Mouse (Mus musculus) megakaryocyte, embryonic 14.5 days (primary cell): ENCODE measurements at regions not wholly inside any gene's neighbourhood (a gene's known extent, or its start where the extent isn't known, plus 50 kb on each side); places are given as distances from the start of the nearest gene placed in this dataset.

ENCODE experiments used
- H3K27me3 ChIP-seq: replicated peaks from 2 replicates; pipeline ENCODE3; 2012; ENCODE audit warnings: inconsistent platforms
- H3K36me3 ChIP-seq: replicated peaks from 2 replicates; pipeline ENCODE3; 2012; ENCODE audit warnings: low read length, inconsistent platforms, mixed read lengths
- H3K4me1 ChIP-seq: 2 replicates; pipeline ENCODE4 v1.6.1; 2012; ENCODE audit warnings: inconsistent platforms
- H3K4me3 ChIP-seq: replicated peaks from 2 replicates; pipeline ENCODE3; 2012; ENCODE audit warnings: moderate library complexity, mild to moderate bottlenecking, inconsistent platforms
- H3K9me3 ChIP-seq: 2 replicates; pipeline ENCODE4 v1.6.1; 2012; ENCODE audit warnings: inconsistent platforms
- FLI1 ChIP-seq: IDR thresholded peaks from 2 replicates; pipeline ENCODE4 v1.6.1; 2012; ENCODE audit warnings: low read length, inconsistent platforms, mixed read lengths
- GATA1 ChIP-seq: IDR thresholded peaks from 3 replicates; pipeline ENCODE4 v1.6.1; 2012; ENCODE audit warnings: mixed read lengths, low read length, inconsistent platforms, borderline replicate concordance

GRCm38 (mm10) chr14:114656636-114657035 lies 435.4 kb upstream of the Gpc5 start:
- TF ChIP-seq GATA1 = no peak
- TF ChIP-seq FLI1 = no peak
- no peak overlapping the region for H3K4me3 ChIP-seq

GRCm38 (mm10) chr14:114662028-114662427 lies 430.0 kb upstream of the Gpc5 start:
- no peaks in the 10 kb centered on the region for H3K36me3 ChIP-seq
- H3K27me3 ChIP-seq = no peaks in the 10 kb centered on the region
- H3K4me3 ChIP-seq = no peak overlapping the region
- no peak for TF ChIP-seq GATA1
- H3K9me3 ChIP-seq = peaks cover 6% of the 10 kb centered on the region; the same call in 1 of the 2 replicates
- H3K4me1 ChIP-seq = no peaks in the 10 kb centered on the region

More at GRCm38 (mm10) chr14:114656636-114657035, 435.4 kb upstream of the Gpc5 start:
- H3K27me3 ChIP-seq = no peaks in the 10 kb centered on the region
- H3K4me1 ChIP-seq = no peaks in the 10 kb centered on the region
- peaks cover 8% of the 10 kb centered on the region; the same call in 1 of the 2 replicates for H3K9me3 ChIP-seq
- H3K36me3 ChIP-seq = no peaks in the 10 kb centered on the region

GRCm38 (mm10) chr14:114685133-114685532 lies 406.9 kb upstream of the Gpc5 start:
- H3K36me3 ChIP-seq = no peaks in the 10 kb centered on the region
- H3K9me3 ChIP-seq = peaks cover 5% of the 10 kb centered on the region; the same call in 1 of the 2 replicates
- TF ChIP-seq FLI1 (no peak), GATA1 (no peak)
- H3K27me3 ChIP-seq = no peaks in the 10 kb centered on the region
- no peak overlapping the region for H3K4me3 ChIP-seq
- no peaks in the 10 kb centered on the region for H3K4me1 ChIP-seq

GRCm38 (mm10) chr14:114694930-114695329 lies 397.1 kb upstream of the Gpc5 start:
- Histone ChIP-seq H3K9me3 (peaks cover 7% of the 10 kb centered on the region), H3K4me1 (no peaks in the 10 kb centered on the region), H3K36me3 (no peaks in the 10 kb centered on the region), H3K4me3 (no peak overlapping the region), H3K27me3 (no peaks in the 10 kb centered on the region)
- TF ChIP-seq FLI1 (no peak), GATA1 (no peak)

- Histone ChIP-seq H3K4me3 (no peak overlapping the region), H3K4me1 (no peaks in the 10 kb centered on the region), H3K9me3 (peaks cover 15% of the 10 kb centered on the region), H3K36me3 (no peaks in the 10 kb centered on the region), H3K27me3 (no peaks in the 10 kb centered on the region)
- TF ChIP-seq FLI1 (no peak), GATA1 (no peak)
These were observed 394.5 kb upstream of the Gpc5 start for GRCm38 (mm10) chr14:114697543-114697942.

GRCm38 (mm10) chr14:114723080-114723479 lies 368.9 kb upstream of the Gpc5 start:
- Histone ChIP-seq H3K27me3 (no peaks in the 10 kb centered on the region), H3K4me3 (peak overlapping the region; percentile 8), H3K4me1 (no peaks in the 10 kb centered on the region), H3K36me3 (no peaks in the 10 kb centered on the region), H3K9me3 (peaks cover 4% of the 10 kb centered on the region; the same call in 1 of the 2 replicates)
- TF ChIP-seq GATA1 = no peak
- no peak for TF ChIP-seq FLI1

GRCm38 (mm10) chr14:114767323-114767722 lies 324.7 kb upstream of the Gpc5 start:
- TF ChIP-seq FLI1 (no peak), GATA1 (no peak)
- H3K27me3 ChIP-seq = no peaks in the 10 kb centered on the region
- no peaks in the 10 kb centered on the region for H3K9me3 ChIP-seq
- H3K36me3 ChIP-seq = no peaks in the 10 kb centered on the region
- H3K4me1 ChIP-seq = no peaks in the 10 kb centered on the region
- no peak overlapping the region for H3K4me3 ChIP-seq

GRCm38 (mm10) chr14:114776723-114777122 lies 315.3 kb upstream of the Gpc5 start:
- Histone ChIP-seq H3K4me3 (no peak overlapping the region), H3K27me3 (no peaks in the 10 kb centered on the region), H3K4me1 (no peaks in the 10 kb centered on the region), H3K36me3 (no peaks in the 10 kb centered on the region), H3K9me3 (no peaks in the 10 kb centered on the region)
- TF ChIP-seq GATA1 (no peak), FLI1 (no peak)

- Histone ChIP-seq H3K27me3 (no peaks in the 10 kb centered on the region), H3K4me1 (no peaks in the 10 kb centered on the region), H3K9me3 (no peaks in the 10 kb centered on the region), H3K36me3 (no peaks in the 10 kb centered on the region), H3K4me3 (no peak overlapping the region)
- TF ChIP-seq GATA1 (no peak), FLI1 (no peak)
These were observed 310.2 kb upstream of the Gpc5 start for GRCm38 (mm10) chr14:114781821-114782220.

GRCm38 (mm10) chr14:114790946-114791830 lies 300.8 kb upstream of the Gpc5 start:
- Histone ChIP-seq H3K9me3 (no peaks in the 10 kb centered on the region), H3K36me3 (no peaks in the 10 kb centered on the region), H3K4me1 (no peaks in the 10 kb centered on the region), H3K27me3 (no peaks in the 10 kb centered on the region), H3K4me3 (peak overlapping the region; percentile 76)
- TF ChIP-seq GATA1 (no peak), FLI1 (no peak)

GRCm38 (mm10) chr14:114791831-114792224 lies 300.2 kb upstream of the Gpc5 start:
- TF ChIP-seq GATA1 = no peak
- TF ChIP-seq FLI1 = no peak
- no peaks in the 10 kb centered on the region for H3K4me1 ChIP-seq
- no peaks in the 10 kb centered on the region for H3K27me3 ChIP-seq
- H3K9me3 ChIP-seq = no peaks in the 10 kb centered on the region
- H3K4me3 ChIP-seq = no peak overlapping the region
- H3K36me3 ChIP-seq = no peaks in the 10 kb centered on the region
